Comparison of ENCODE assay signal across 10 mouse cellular contexts in the genomic region with DNA sequence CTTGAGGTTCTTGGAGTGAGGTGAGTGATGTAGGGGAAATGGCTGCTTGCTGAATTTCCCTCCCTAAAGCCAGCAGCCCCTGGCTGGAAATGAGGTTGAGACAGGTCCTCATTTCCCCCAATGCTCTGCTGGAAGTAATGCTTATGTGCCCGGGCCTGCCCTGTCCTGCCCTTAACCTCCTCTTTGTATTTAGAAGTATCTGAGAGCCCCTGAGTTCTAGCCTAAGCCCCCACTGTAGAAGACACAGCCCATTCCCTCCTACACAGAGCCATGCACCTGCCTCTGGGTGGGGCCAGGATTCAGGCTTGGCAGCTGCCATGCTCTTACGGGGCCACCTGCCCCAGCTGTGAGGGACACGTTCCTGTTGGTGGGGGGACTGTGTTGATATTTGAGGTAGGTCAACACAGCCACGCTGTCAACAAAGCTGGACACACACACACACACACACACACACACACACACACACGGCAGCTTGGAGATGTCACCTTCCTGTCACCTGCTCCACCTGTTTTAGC. TPM values are rescaled to one million over a fixed set of nuclear protein-coding genes. Genes with fewer than 3 reads are reported as not detected.
DNase-seq lines count a peak whose midpoint lies in the region; ATAC-seq and TF ChIP-seq lines count a peak whose summit lies in the region.
"Had no signal": no experiment of that assay in that cellular context is flagged by ENCODE, and none has a peak within 500 bp of the region (broad histone marks: within the 10 kb centered on the region; RNA-seq: fewer than 3 reads in every experiment).

No protein-coding gene starts in this region.

- no peak for ATAC-seq in heart, embryonic 11.5 days (replicated peaks; ENCODE audit: insufficient number of reproducible peaks, low FRiP score, low TSS enrichment)
- peak; percentile 45; the same call in 1 of the 2 replicates for ATAC-seq in liver, embryonic 15.5 days (ENCODE audit: insufficient read depth)
- ATAC-seq: forebrain, embryonic 15.5 days had no signal

- TF ChIP-seq POLR2A in lung, adult 2 months (IDR thresholded peaks at IDR 0.05; ENCODE audit: borderline replicate concordance, extremely low read depth, low read depth, low read length) = no peak

- WGBS in heart, embryonic 11.5 days (ENCODE audit: insufficient replicate concordance) = 48% methylated on average over 5 of the region's 5 CpGs
- 3% methylated on average over 5 of the region's 5 CpGs for WGBS in liver, embryonic 15.5 days (ENCODE audit: insufficient replicate concordance)
- WGBS in lung, adult 2 months = 41% methylated on average over 5 of the region's 5 CpGs

- no peaks in the 10 kb centered on the region for H3K9me3 ChIP-seq in heart, embryonic 11.5 days (replicated peaks; ENCODE audit: control insufficient read depth, low read length)
- H3K9me3 ChIP-seq in liver, embryonic 15.5 days (replicated peaks) = no peaks in the 10 kb centered on the region
- H3K9me3 ChIP-seq: forebrain, embryonic 15.5 days had no signal

- DNase-seq in heart, postnatal 25 days (ENCODE audit: low spot score) = no peak
- DNase-seq in spleen, postnatal 10 days (ENCODE audit: low spot score in 2 of 2) = peak; percentile 47 to 57
- DNase-seq in spleen, adult 12 weeks (ENCODE audit: low spot score) = no peak
- no peak for DNase-seq in natural killer cell, adult 2 months (ENCODE audit: low spot score in 2 of 2)
- DNase-seq in layer of hippocampus, adult 11-12 months (ENCODE audit: low spot score) = no peak
- no peak for DNase-seq in lung, adult 2 months
- DNase-seq: midbrain, embryonic 14.5 days had no signal

- H3K36me3 ChIP-seq in heart, embryonic 11.5 days (ENCODE audit: control insufficient read depth, insufficient read depth, low read length) = no peaks in the 10 kb centered on the region
- H3K36me3 ChIP-seq in liver, embryonic 15.5 days (replicated peaks) = no peaks in the 10 kb centered on the region
- H3K36me3 ChIP-seq: forebrain, embryonic 15.5 days had no signal

- peak overlapping the region; percentile 34 for H3K4me3 ChIP-seq in heart, embryonic 11.5 days (ENCODE audit: low read depth, low read length)
- peak overlapping the region; percentile 56 for H3K4me3 ChIP-seq in liver, embryonic 15.5 days (replicated peaks)
- H3K4me3 ChIP-seq in lung, adult 2 months (replicated peaks; ENCODE audit: extremely low read depth, low read depth, low read length) = no peak overlapping the region
- H3K4me3 ChIP-seq: forebrain, embryonic 15.5 days had no signal

- H3K27ac ChIP-seq in heart, embryonic 11.5 days (ENCODE audit: low read depth, low read length) = peak overlapping the region; percentile 38; the same call in 1 of the 2 replicates
- peak overlapping the region; percentile 66 for H3K27ac ChIP-seq in liver, embryonic 15.5 days (replicated peaks)
- H3K27ac ChIP-seq: forebrain, embryonic 15.5 days had no signal

- peak overlapping the region; percentile 58; the same call in 1 of the 2 replicates for H3K9ac ChIP-seq in heart, embryonic 11.5 days (ENCODE audit: low read depth, low read length)
- H3K9ac ChIP-seq in liver, embryonic 15.5 days = peak overlapping the region; percentile 51
- H3K9ac ChIP-seq: forebrain, embryonic 15.5 days had no signal

- intact Hi-C loops in heart, postnatal 25 days (cut with DNase I) = no loop called here

- H3K4me2 ChIP-seq in heart, embryonic 11.5 days = peak overlapping the region; percentile 63
- peak overlapping the region; percentile 71 for H3K4me2 ChIP-seq in liver, embryonic 15.5 days
- H3K4me2 ChIP-seq: forebrain, embryonic 15.5 days had no signal

- H3K27me3 ChIP-seq in heart, embryonic 11.5 days (ENCODE audit: control insufficient read depth, insufficient read depth, low read length) = peaks cover 3% of the 10 kb centered on the region; the same call in 1 of the 2 replicates
- H3K27me3 ChIP-seq in liver, embryonic 15.5 days = peaks cover 37% of the 10 kb centered on the region

- no peak for TF ChIP-seq CTCF in lung, adult 2 months (IDR thresholded peaks at IDR 0.05; ENCODE audit: insufficient read depth, low read length)

- H3K4me1 ChIP-seq in heart, embryonic 11.5 days (ENCODE audit: control insufficient read depth, insufficient read depth, low read length) = peaks cover 39% of the 10 kb centered on the region
- H3K4me1 ChIP-seq in liver, embryonic 15.5 days (replicated peaks) = peaks cover 99% of the 10 kb centered on the region
- H3K4me1 ChIP-seq in lung, adult 2 months (ENCODE audit: control insufficient read depth, insufficient read depth, low read length) = peaks cover 4% of the 10 kb centered on the region; the same call in 1 of the 2 replicates
- H3K4me1 ChIP-seq: forebrain, embryonic 15.5 days had no signal

RNA-seq across cellular contexts. Expression of a gene that starts 0.6 kb away (rescaled TPM):
- 5.2 and 5.4 TPM in 2 replicates for polyA plus RNA-seq in heart, embryonic 11.5 days (2014; fragmentation: Nextera tagmentation; extraction: Ambion mirVana)
- total RNA-seq in heart, postnatal 25 days (2021) = 10 to 100 TPM; 18.5 to 25.3 TPM
- polyA plus RNA-seq in liver, embryonic 15.5 days (2015; fragmentation: Nextera tagmentation; extraction: Ambion mirVana) = 3.5 and 3.6 TPM in 2 replicates
- 40.0 and 45.7 TPM in 2 replicates for polyA plus RNA-seq in lung, adult 2 months (2012; rRNA removed)

Comparison
In these comparisons a context has a peak if more than half of its experiments do, and no peak if none do; other contexts are left out.
1. DNase-seq: peak in spleen, postnatal 10 days (2 of 2); none in heart, postnatal 25 days (single experiment), spleen, adult 12 weeks (single experiment), natural killer cell, adult 2 months (0 of 2), layer of hippocampus, adult 11-12 months (single experiment) and lung, adult 2 months (single experiment).